Mouse (Mus musculus) common myeloid progenitor, adult 5-6 weeks (primary cell): ENCODE data around the gene Tmem127. TPM values are rescaled to one million over a fixed set of nuclear protein-coding genes. Genes with fewer than 3 reads are reported as not detected.

ENCODE experiments used
- ATAC-seq: replicated peaks from 2 replicates; pipeline ENCODE4 v1.8.0; 2016; ENCODE audit warnings: low read depth, mild to moderate bottlenecking, moderate TSS enrichment, inconsistent platforms; ENCODE audit not compliant: poor library complexity, severe bottlenecking
- total RNA-seq: library from RNA; stranded (forward); fragments of 200-1000, 187-1606 nt; gene quantifications from 2 replicates; pipeline ENCODE4 v1.2.3, GENCODE M21; 2017

Gene Tmem127
- total RNA-seq, 1 experiment from 2014 or later = 22.2 TPM

DNA sequence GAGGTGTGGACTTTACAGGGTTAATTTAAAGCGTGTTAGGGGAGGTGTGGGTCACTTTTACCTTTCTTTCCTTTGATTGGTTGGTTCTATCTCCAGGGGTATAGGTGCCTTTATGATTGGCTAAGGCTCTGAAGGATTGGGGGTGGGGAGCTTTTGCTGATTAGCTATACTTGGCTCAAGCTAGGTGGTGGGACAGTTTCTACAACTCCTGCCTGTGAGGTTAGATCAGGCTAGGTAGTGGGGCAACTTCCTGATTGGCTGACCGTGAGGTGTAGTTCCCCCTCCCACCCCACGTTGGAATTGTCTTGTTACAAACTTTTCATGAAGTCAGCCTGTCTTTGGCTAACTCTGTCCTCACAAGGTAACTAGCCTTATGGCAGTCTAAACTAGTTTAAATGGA is 59.5 kb downstream of the Tmem127 start:
- no peak for ATAC-seq

DNA sequence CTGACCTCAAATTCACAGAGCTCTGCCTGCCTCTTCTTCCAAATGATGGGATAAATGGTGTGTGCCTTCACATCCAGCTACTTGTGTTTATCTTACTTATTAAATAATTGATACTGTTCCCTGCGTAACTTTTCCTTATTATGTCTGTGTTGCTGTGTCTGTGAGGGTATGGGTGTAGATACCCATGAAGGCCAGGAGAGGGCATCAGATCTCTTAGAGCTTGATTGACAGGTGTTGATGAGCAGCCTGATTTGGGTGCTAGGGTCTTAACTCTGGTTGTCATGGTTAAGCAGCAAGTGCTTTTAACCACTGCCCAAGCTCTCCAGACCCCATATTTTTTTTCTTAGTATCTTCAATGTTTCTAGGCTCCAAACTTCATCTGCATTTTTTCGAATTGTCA is 61.0 kb downstream of the Tmem127 start:
- ATAC-seq = 0 out of 2 replicates have a peak, but pooled peaks have one; percentile 38

GRCm38 (mm10) chr2:127310246-127310645 is 62.5 kb downstream of the Tmem127 start:
- ATAC-seq = no peak

DNA sequence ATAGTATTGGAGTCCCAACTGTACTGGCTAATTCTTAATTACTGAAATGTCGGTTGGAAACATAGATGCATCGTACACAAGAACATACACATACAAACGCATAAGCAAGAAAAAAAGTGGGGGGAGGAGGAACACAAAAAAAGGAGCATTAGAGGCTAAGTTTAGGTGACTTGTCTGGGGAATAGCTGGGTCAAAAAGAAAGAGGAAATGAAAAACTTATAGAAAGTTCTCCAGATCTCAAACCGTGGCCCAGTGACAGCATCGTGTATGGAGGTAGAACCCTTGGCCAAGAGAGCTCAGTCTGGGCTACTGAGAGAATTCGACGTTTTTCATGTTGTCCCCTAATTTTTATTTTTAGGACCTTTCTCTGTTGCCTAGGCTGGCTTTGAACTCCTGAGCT is 63.0 kb downstream of the Tmem127 start:
- ATAC-seq = no peak

Other genes with a start within 250 kb of the Tmem127 start
- 13.7 and 19.9 TPM in 2 replicates for gene Ap4e1, start 239.2 kb upstream of the Tmem127 start, total RNA-seq
- 35.7 and 42.0 TPM in 2 replicates for gene Blvra, start 177.2 kb upstream of the Tmem127 start, total RNA-seq
- gene Ncaph, start 114.0 kb upstream of the Tmem127 start, total RNA-seq = 58.5 and 73.9 TPM in 2 replicates
- 24.5 and 25.4 TPM in 2 replicates for gene Itpripl1, start 104.5 kb upstream of the Tmem127 start, total RNA-seq
- 4.4 and 6.5 TPM in 2 replicates for gene 1810024B03Rik, start 39.6 kb upstream of the Tmem127 start, total RNA-seq
- 180 and 226 TPM in 2 replicates for gene Snrnp200, start 39.5 kb upstream of the Tmem127 start, total RNA-seq
- 21.1 and 36.1 TPM in 2 replicates for gene Ciao1, start 92 bp upstream of the Tmem127 start, total RNA-seq
- 166 and 172 TPM in 2 replicates for gene Stard7, start 22.3 kb downstream of the Tmem127 start, total RNA-seq
- 144 and 157 TPM in 2 replicates for gene Dusp2, start 88.3 kb downstream of the Tmem127 start, total RNA-seq
- not detected in 2 replicates for gene Astl, start 90.7 kb downstream of the Tmem127 start, total RNA-seq
- 0.14 TPM in 1 of 2 replicates, not detected in the other for gene Adra2b, start 115.3 kb downstream of the Tmem127 start, total RNA-seq
- not detected in 2 replicates for gene Gpat2, start 177.3 kb downstream of the Tmem127 start, total RNA-seq
- 5.6 and 12.8 TPM in 2 replicates for gene Fahd2a, start 196.7 kb downstream of the Tmem127 start, total RNA-seq